Mouse (Mus musculus): ENCODE measurements around the gene 4933411K16Rik.

- TF ChIP-seq CTCF (IDR thresholded peaks at IDR 0.05; ENCODE audit: control insufficient read depth, insufficient read depth, insufficient replicate concordance, low read depth, low read length) (no peak), POLR2A (IDR thresholded peaks at IDR 0.05; ENCODE audit: control insufficient read depth, low read depth, low read length) (no peak)
These were observed 23.0 kb downstream of the 4933411K16Rik start for GRCm38 (mm10) chr19:42075051-42075450.

All from testis, adult 2 months (tissue).